Mouse (Mus musculus) adrenal gland, postnatal 25 days (tissue): Measurements from ENCODE around the gene Olfr329-ps. TPM values are rescaled to one million over a fixed set of nuclear protein-coding genes. Genes with fewer than 3 reads are reported as not detected.
A peak's percentile ranks its signal among the peaks of the same experiment; 100 is the strongest.
"Not testable (repeated sequence)": the region's sequence is repeated elsewhere in the genome, so short reads cannot be mapped to it uniquely, and the experiment has no call there.

ENCODE experiments used
- DNase-seq: peaks from one replicate; pipeline ENCODE4 v3.0.0; 2021; ENCODE audit warnings: mixed read lengths
- long read RNA-seq: library from polyadenylated mRNA; stranded (forward); transcript quantifications from one replicate; pipeline ENCODE4 v2.0.0, GENCODE M21; 2021
- total RNA-seq: library from RNA; stranded (reverse); gene quantifications from 2 replicates; pipeline ENCODE4 v1.2.3, GENCODE M21; 2021

Gene Olfr329-ps
- total RNA-seq, result 1.2 TPM in 1 of 2 replicates, not detected in the other
- long read RNA-seq, result 0 reads

GRCm38 (mm10) chr11:58546322-58546721 is at the start of gene Olfr329-ps:
Gene Olfr329-ps (minus strand): TSS chr11:58546422.
- DNase-seq, result no peak

- DNase-seq, result no peak
These were observed 48.6 kb upstream of the Olfr329-ps start, which contains the start of gene Olfr324 for GRCm38 (mm10) chr11:58594814-58595213. Gene Olfr324 (plus strand): TSS chr11:58595114.

GRCm38 (mm10) chr11:58588620-58589250 is 42.5 kb upstream of the Olfr329-ps start:
- DNase-seq, result no peak

DNA sequence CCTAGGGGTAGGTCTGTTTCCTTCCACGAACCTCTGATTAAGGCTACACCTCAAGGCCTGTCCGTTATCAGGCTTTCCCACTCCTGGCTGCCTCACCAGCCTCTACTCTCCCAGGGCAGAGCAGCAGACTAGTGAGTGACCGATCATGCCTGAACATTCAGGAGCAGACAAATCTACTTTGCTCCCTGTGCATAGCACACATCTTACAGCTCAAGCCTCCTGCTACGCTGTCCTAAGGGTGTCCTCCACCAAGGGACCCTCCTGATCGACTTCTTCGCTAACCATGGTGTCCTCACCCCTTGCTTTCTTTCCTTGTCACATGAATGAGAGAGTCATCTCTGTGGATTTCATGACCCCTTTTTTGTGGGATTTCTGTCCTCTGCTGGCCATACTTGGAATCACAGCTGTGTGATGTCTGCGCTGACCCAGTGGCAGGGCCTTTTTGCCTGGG is 41.7 kb upstream of the Olfr329-ps start:
- peak; percentile 45 for DNase-seq

DNA sequence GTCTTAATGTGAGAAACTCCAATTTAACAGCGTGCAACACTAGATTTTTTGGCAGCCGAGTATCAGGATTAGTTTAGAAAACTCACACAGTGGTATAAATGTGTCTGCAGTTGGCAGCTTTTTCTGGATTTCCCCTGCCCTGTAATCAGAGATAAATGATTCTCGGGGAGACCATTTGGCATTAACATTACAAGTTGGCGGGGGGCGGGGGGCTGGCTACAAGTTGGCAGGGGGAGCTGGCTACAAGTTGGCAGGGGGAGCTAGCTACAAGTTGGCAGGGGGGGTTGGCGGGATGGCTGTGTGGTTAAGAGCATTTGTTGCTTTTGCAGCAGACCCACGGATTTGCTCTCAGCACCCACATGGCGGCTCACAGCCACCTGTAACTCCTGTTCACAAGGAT is 32.4 kb upstream of the Olfr329-ps start:
- no peak for DNase-seq

DNA sequence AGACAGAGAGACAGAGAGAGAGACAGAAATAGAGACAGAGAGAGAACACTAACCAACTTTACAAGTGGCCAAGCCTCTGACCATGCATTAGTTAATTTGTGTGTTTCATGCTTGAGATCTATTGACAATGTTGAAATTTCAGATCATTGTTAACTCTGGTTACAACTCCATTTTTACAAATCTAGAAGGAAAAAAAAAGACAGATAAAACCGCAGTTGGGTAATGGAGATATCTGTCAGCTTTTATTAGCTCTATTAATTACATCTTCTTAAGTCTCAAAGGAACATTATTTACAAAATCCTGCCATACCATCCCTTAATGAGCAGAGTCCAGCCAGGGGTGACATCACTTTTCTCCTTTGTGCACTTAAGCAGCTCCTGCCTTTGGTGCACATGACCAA is 31.2 kb upstream of the Olfr329-ps start, which contains the start of gene Olfr325:
Gene Olfr325 (plus strand): TSS at position 301 of the 400 bp plus-strand sequence.
- no peak for DNase-seq

DNA sequence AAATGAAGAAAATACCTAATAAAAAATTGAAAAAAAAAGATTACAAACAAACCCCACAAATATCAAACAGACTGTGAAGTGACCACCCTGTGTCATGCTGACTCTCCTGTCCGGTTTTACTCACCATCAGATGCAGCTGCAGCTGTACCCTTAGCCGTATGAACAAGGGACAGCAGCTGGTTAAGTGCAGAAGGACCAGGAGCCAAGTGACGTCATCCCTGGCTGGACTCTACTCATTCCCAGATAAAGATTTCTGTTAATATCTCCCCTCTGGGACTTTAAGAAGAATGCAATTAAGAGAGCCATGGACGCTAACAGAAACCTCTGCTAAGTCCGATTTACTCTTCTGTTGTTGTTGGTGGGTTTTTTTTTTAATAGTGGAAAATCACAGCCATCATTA is 24.2 kb upstream of the Olfr329-ps start, which contains the start of gene Olfr224:
Gene Olfr224 (minus strand): TSS at position 149 of the 400 bp plus-strand sequence.
- no peak for DNase-seq

DNA sequence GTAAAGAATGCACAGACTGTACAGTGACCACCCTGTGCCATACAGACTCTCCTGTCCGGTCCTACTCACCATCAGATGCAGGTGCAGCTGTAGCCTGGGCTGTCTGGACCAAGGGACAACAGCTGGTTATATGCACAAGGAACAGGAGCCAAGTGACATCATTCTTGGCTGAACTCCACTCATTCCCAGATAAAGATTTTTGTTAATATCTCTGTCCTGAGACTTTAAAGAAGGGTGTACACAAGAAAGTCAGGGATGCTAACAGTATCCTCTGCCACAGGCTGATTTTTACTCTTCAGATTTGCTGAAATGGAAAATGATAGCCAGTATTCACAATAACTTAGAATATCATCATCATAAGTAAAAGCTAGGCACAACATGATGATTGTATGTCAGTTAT is 9.3 kb upstream of the Olfr329-ps start, which contains the start of gene Olfr328:
Gene Olfr328 (minus strand): TSS at position 101 of the 400 bp plus-strand sequence.
- no peak for DNase-seq

GRCm38 (mm10) chr11:58534736-58535135 is 11.5 kb downstream of the Olfr329-ps start, which contains the start of gene Olfr330:
Gene Olfr330 (minus strand): TSS chr11:58534836.
- DNase-seq, result not testable (repeated sequence)

- DNase-seq, result not testable (repeated sequence)
These were observed 26.5 kb downstream of the Olfr329-ps start for GRCm38 (mm10) chr11:58519756-58520155.

GRCm38 (mm10) chr11:58518916-58519315 is 27.3 kb downstream of the Olfr329-ps start:
- peak; percentile 74 for DNase-seq

DNA sequence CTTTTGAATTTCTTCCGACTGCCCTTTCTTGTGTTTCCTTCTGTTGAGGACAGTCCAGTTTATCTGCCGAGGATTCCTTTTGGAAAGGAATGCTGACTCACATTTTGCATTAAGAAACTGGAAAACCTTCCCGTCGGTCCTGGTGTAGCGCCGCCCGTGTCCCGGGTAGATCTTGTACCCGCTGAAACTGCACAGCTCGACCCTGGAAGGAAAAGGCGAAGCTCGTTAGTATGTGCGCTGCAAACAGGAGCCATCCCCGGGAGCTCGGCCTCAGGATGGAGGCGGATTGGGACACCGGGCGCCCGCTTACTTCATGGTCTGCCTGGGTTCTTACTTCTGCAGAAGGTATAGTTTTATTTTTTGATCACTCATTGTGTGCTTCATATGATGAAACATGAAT is 37.2 kb downstream of the Olfr329-ps start:
- DNase-seq, result not testable (repeated sequence)

GRCm38 (mm10) chr11:58502472-58502871 is 43.8 kb downstream of the Olfr329-ps start, which contains the start of gene Olfr331:
Gene Olfr331 (minus strand): TSS chr11:58502572.
- DNase-seq, result not testable (repeated sequence)

DNA sequence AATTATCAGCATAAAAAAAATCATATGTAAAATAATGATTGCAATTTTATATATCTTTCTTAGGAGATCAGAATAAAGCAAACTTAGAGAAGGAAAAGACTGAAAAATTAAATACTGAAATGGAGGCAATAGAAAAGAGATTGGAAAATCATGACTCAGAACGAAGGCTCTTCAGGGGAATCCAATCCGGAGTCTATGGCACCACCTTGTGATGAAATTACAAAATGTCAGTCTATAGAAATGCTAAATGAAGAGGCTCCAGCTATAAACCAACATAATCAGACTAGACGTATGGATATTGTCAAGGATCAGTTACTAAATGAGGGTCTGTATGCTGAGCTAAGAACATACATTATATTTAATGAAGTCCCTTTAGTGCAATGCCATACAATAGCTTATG is 46.9 kb downstream of the Olfr329-ps start:
- DNase-seq, result no peak

DNA sequence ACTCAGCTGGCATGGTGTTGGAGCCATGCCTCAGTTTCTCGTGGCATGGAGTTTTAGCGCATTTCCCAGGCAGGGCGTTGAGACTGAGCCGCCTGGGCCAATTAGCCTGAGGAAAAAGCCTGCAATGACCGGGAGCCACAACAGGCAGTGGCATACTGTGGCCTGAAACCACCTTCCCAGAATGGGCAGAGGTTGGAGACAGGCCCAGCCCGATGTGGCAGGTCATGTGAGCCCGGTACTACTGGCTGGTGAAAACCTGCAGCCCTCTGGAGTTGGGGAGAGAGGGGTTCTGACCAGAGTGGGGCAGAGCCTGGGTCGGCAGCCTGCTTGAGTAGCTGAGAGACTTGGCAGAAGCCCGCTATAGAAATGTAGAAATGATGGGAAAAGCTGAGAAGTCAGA is 47.5 kb downstream of the Olfr329-ps start:
- DNase-seq, result no peak

GRCm38 (mm10) chr11:58492455-58492854 is 53.8 kb downstream of the Olfr329-ps start, which contains the start of gene Olfr332:
Gene Olfr332 (minus strand): TSS chr11:58492555.
- no peak for DNase-seq

Other genes starting within 250 kb of the Olfr329-ps start
- 14.4 and 17.3 TPM in 2 replicates for gene Zfp692, start 239.4 kb downstream of the Olfr329-ps start, total RNA-seq
- 53.1 and 53.4 TPM in 2 replicates for gene Zfp672, start 216.1 kb downstream of the Olfr329-ps start, total RNA-seq
- 41.7 and 64.5 TPM in 2 replicates for gene Sh3bp5l, start 215.7 kb downstream of the Olfr329-ps start, total RNA-seq
- not detected in 2 replicates for gene Lypd8, start 167.4 kb downstream of the Olfr329-ps start, total RNA-seq
- gene 1810065E05Rik, start 125.3 kb downstream of the Olfr329-ps start, total RNA-seq, result not detected in 2 replicates
- not detected in 2 replicates for gene Gm12253, start 113.9 kb downstream of the Olfr329-ps start, total RNA-seq
- not detected in 2 replicates for gene Lypd9, start 93.5 kb downstream of the Olfr329-ps start, total RNA-seq
- gene Olfr30, start 84.2 kb downstream of the Olfr329-ps start, total RNA-seq, result not detected in 2 replicates
- not detected in 2 replicates for gene Olfr332, start 53.9 kb downstream of the Olfr329-ps start, total RNA-seq
- not detected in 2 replicates for gene Olfr331, start 43.9 kb downstream of the Olfr329-ps start, total RNA-seq
- 1.5 TPM in 1 of 2 replicates, not detected in the other for gene Olfr330, start 11.6 kb downstream of the Olfr329-ps start, total RNA-seq
- gene Olfr328, start 9.2 kb upstream of the Olfr329-ps start, total RNA-seq, result 0.36 TPM in 1 of 2 replicates, not detected in the other
- not detected in 2 replicates for gene Olfr224, start 24.1 kb upstream of the Olfr329-ps start, total RNA-seq
- not detected in 2 replicates for gene Olfr325, start 31.3 kb upstream of the Olfr329-ps start, total RNA-seq
- gene Olfr324, start 48.7 kb upstream of the Olfr329-ps start, total RNA-seq, result not detected in 2 replicates
- gene 2210407C18Rik, start 69.7 kb upstream of the Olfr329-ps start, total RNA-seq, result not detected in 2 replicates
- gene Olfr323, start 84.1 kb upstream of the Olfr329-ps start, total RNA-seq, result not detected in 2 replicates
- gene Trim58, start 94.0 kb upstream of the Olfr329-ps start, total RNA-seq, result not detected in 2 replicates
- not detected in 2 replicates for gene Olfr322, start 112.4 kb upstream of the Olfr329-ps start, total RNA-seq
- gene Olfr320, start 134.7 kb upstream of the Olfr329-ps start, total RNA-seq, result not detected in 2 replicates
- not detected in 2 replicates for gene Olfr319, start 152.7 kb upstream of the Olfr329-ps start, total RNA-seq
- gene Olfr318, start 177.6 kb upstream of the Olfr329-ps start, total RNA-seq, result not detected in 2 replicates
- gene Olfr317, start 192.8 kb upstream of the Olfr329-ps start, total RNA-seq, result not detected in 2 replicates
- not detected in 2 replicates for gene Olfr316, start 206.3 kb upstream of the Olfr329-ps start, total RNA-seq
- not detected in 2 replicates for gene Olfr315, start 226.8 kb upstream of the Olfr329-ps start, total RNA-seq
- gene Olfr314, start 236.5 kb upstream of the Olfr329-ps start, total RNA-seq, result not detected in 2 replicates